Mouse (Mus musculus) MEL (cell line): Measurements from ENCODE around the gene Smarcd1. TPM values are rescaled to one million over a fixed set of nuclear protein-coding genes. Genes with fewer than 3 reads are reported as not detected.

ENCODE experiments used
- DNase-seq: peaks from one replicate; pipeline ENCODE4 v3.0.0; 2011; ENCODE audit warnings: low read depth, low spot score
- H3K27ac ChIP-seq: 2 replicates; pipeline ENCODE4 v1.5.1; 2012; ENCODE audit warnings: low read depth, mild to moderate bottlenecking, control low read depth, low read length, moderate library complexity; ENCODE audit not compliant: control insufficient read depth
- H3K27me3 ChIP-seq, 2 experiments: fragments of 150-350 bp in 1 of 2; sonication (generic) in 1 of 2; 2 replicates each; pipeline ENCODE4 v1.6.1; 2012; ENCODE audit warnings: low read length in 2 of 2, mild to moderate bottlenecking in 2 of 2, improper control_type of control experiment in 1 of 2, moderate library complexity in 1 of 2; ENCODE audit not compliant: insufficient read depth in 2 of 2, control insufficient read depth in 1 of 2
- H3K36me3 ChIP-seq, 2 experiments: 2 replicates each; pipeline ENCODE4 v1.6.1; 2012 to 2014; ENCODE audit warnings: low read length in 2 of 2, improper control_type of control experiment in 1 of 2, inconsistent platforms in 1 of 2, mild to moderate bottlenecking in 1 of 2; ENCODE audit not compliant: insufficient read depth in 2 of 2, control insufficient read depth in 1 of 2
- H3K4me1 ChIP-seq, 2 experiments: fragments of 150-350 bp in 1 of 2; sonication (generic) in 1 of 2; 2 replicates each; pipeline ENCODE4 v1.6.1; 2012; ENCODE audit warnings: low read length in 2 of 2, improper control_type of control experiment in 1 of 2, mild to moderate bottlenecking in 1 of 2; ENCODE audit not compliant: insufficient read depth in 2 of 2, control insufficient read depth in 1 of 2
- H3K4me3 ChIP-seq, 2 experiments: fragments of 150-350 bp in 1 of 2; sonication (generic) in 1 of 2; 2 replicates each; pipeline ENCODE4 v1.5.1; 2012; ENCODE audit warnings: low read depth in 2 of 2, low read length in 2 of 2, mild to moderate bottlenecking in 2 of 2, moderate library complexity in 2 of 2, control low read depth in 1 of 2, improper control_type of control experiment in 1 of 2; ENCODE audit not compliant: control insufficient read depth in 1 of 2, insufficient read depth in 1 of 2
- H3K79me2 ChIP-seq: 2 replicates; pipeline ENCODE4 v1.6.1; 2012; ENCODE audit warnings: mild to moderate bottlenecking, low read length, moderate library complexity; ENCODE audit not compliant: control insufficient read depth, poor library complexity, insufficient read depth
- H3K9ac ChIP-seq: 2 replicates; pipeline ENCODE4 v1.6.1; 2012; ENCODE audit warnings: low read depth, mild to moderate bottlenecking, control low read depth, low read length, moderate library complexity; ENCODE audit not compliant: control insufficient read depth, poor library complexity, severe bottlenecking
- H3K9me3 ChIP-seq: fragments of 150-350 bp; sonication (generic); replicated peaks from 2 replicates; pipeline ENCODE4 v1.6.1; 2012; ENCODE audit warnings: mild to moderate bottlenecking, low read length, improper control_type of control experiment, moderate library complexity; ENCODE audit not compliant: insufficient read depth
- BHLHE40 ChIP-seq: IDR thresholded peaks from 2 replicates; pipeline ENCODE4 v1.6.1; 2012; ENCODE audit warnings: low read depth, mild to moderate bottlenecking, inconsistent platforms, low read length, improper control_type of control experiment, borderline replicate concordance
- CHD1 ChIP-seq: IDR thresholded peaks from 2 replicates; pipeline ENCODE4 v1.6.1; 2012; ENCODE audit warnings: low read depth, mild to moderate bottlenecking, inconsistent platforms, low read length, improper control_type of control experiment
- E2F4 ChIP-seq: IDR thresholded peaks from 2 replicates; pipeline ENCODE4 v1.6.1; 2011; ENCODE audit warnings: low read depth, low read length, improper control_type of control experiment, borderline replicate concordance
- ELF1 ChIP-seq: IDR thresholded peaks from 2 replicates; pipeline ENCODE4 v1.6.1; 2014; ENCODE audit warnings: low read depth, mild to moderate bottlenecking, inconsistent platforms, low read length, improper control_type of control experiment, moderate library complexity
- EP300 ChIP-seq, 2 experiments: IDR thresholded peaks; 2 replicates each; pipeline ENCODE4 v1.6.1; 2011; ENCODE audit warnings: improper control_type of control experiment in 2 of 2, low read length in 2 of 2, low read depth in 1 of 2, mild to moderate bottlenecking in 1 of 2
- ETS1 ChIP-seq: IDR thresholded peaks from 2 replicates; pipeline ENCODE4 v1.6.1; 2012; ENCODE audit warnings: low read depth, mild to moderate bottlenecking, inconsistent platforms, low read length, improper control_type of control experiment, moderate library complexity
- GABPA ChIP-seq: IDR thresholded peaks from 2 replicates; pipeline ENCODE4 v1.6.1; 2012; ENCODE audit warnings: low read depth, mild to moderate bottlenecking, inconsistent platforms, low read length, improper control_type of control experiment, moderate library complexity
- GATA1 ChIP-seq: IDR thresholded peaks from 2 replicates; pipeline ENCODE4 v1.6.1; 2011; ENCODE audit warnings: low read depth, low read length, improper control_type of control experiment
- MAX ChIP-seq: IDR thresholded peaks from 2 replicates; pipeline ENCODE4 v1.6.1; 2011; ENCODE audit warnings: low read length, improper control_type of control experiment
- MAZ ChIP-seq: IDR thresholded peaks from 2 replicates; pipeline ENCODE4 v1.6.1; 2012; ENCODE audit warnings: low read depth, mild to moderate bottlenecking, inconsistent platforms, low read length, improper control_type of control experiment
- MEF2A ChIP-seq: IDR thresholded peaks from 2 replicates; pipeline ENCODE4 v1.6.1; 2014; ENCODE audit warnings: low read depth, mild to moderate bottlenecking, inconsistent platforms, low read length, improper control_type of control experiment; ENCODE audit not compliant: poor library complexity, insufficient replicate concordance, severe bottlenecking; ENCODE audit errors: extremely low read depth
- MXI1 ChIP-seq: IDR thresholded peaks from 2 replicates; pipeline ENCODE4 v1.6.1; 2011; ENCODE audit warnings: mild to moderate bottlenecking, low read depth, low read length, improper control_type of control experiment
- MYB ChIP-seq: IDR thresholded peaks from 2 replicates; pipeline ENCODE4 v1.6.1; 2011; ENCODE audit warnings: mild to moderate bottlenecking, low read depth, low read length, improper control_type of control experiment
- MYC ChIP-seq: IDR thresholded peaks from 2 replicates; pipeline ENCODE4 v1.6.1; 2011; ENCODE audit warnings: low read depth, mild to moderate bottlenecking, low read length, improper control_type of control experiment, moderate library complexity
- NELFE ChIP-seq: IDR thresholded peaks from 2 replicates; pipeline ENCODE4 v1.6.1; 2011; ENCODE audit warnings: low read depth, low read length, improper control_type of control experiment
- NRF1 ChIP-seq: IDR thresholded peaks from 2 replicates; pipeline ENCODE4 v1.6.1; 2014; ENCODE audit warnings: low read depth, mild to moderate bottlenecking, inconsistent platforms, low read length, improper control_type of control experiment, moderate library complexity; ENCODE audit not compliant: poor library complexity, insufficient read depth, severe bottlenecking
- POLR2A ChIP-seq, 2 experiments: IDR thresholded peaks; 2 replicates each; pipeline ENCODE4 v1.6.1; 2011 to 2012; ENCODE audit warnings: low read length in 2 of 2, mild to moderate bottlenecking in 2 of 2, control low read depth in 1 of 2, improper control_type of control experiment in 1 of 2, low read depth in 1 of 2, moderate library complexity in 1 of 2; ENCODE audit not compliant: control insufficient read depth in 1 of 2, insufficient read depth in 1 of 2, poor library complexity in 1 of 2
- POLR2AphosphoS2 ChIP-seq: IDR thresholded peaks from 2 replicates; pipeline ENCODE4 v1.6.1; 2011; ENCODE audit warnings: low read length, improper control_type of control experiment
- RAD21 ChIP-seq: IDR thresholded peaks from 2 replicates; pipeline ENCODE4 v1.6.1; 2011; ENCODE audit warnings: mild to moderate bottlenecking, low read depth, low read length, improper control_type of control experiment
- RCOR1 ChIP-seq: IDR thresholded peaks from 2 replicates; pipeline ENCODE4 v1.6.1; 2012; ENCODE audit warnings: low read depth, mild to moderate bottlenecking, inconsistent platforms, low read length, improper control_type of control experiment
- SIN3A ChIP-seq: IDR thresholded peaks from 2 replicates; pipeline ENCODE4 v1.6.1; 2012; ENCODE audit warnings: low read length, improper control_type of control experiment, inconsistent platforms
- SMC3 ChIP-seq: IDR thresholded peaks from 2 replicates; pipeline ENCODE4 v1.6.1; 2011; ENCODE audit warnings: low read depth, low read length, improper control_type of control experiment
- TBP ChIP-seq: IDR thresholded peaks from 2 replicates; pipeline ENCODE4 v1.8.0; 2011; ENCODE audit warnings: low read depth, low read length, improper control_type of control experiment
- TCF12 ChIP-seq: IDR thresholded peaks from 2 replicates; pipeline ENCODE4 v1.6.1; 2014; ENCODE audit warnings: low read depth, mild to moderate bottlenecking, inconsistent platforms, low read length, improper control_type of control experiment, moderate library complexity
- USF1 ChIP-seq: IDR thresholded peaks from 2 replicates; pipeline ENCODE4 v1.6.1; 2014; ENCODE audit warnings: low read depth, mild to moderate bottlenecking, inconsistent platforms, low read length, improper control_type of control experiment, moderate library complexity
- USF2 ChIP-seq, 2 experiments: IDR thresholded peaks; 2 replicates each; pipeline ENCODE4 v1.6.1; 2011 to 2012; ENCODE audit warnings: improper control_type of control experiment in 2 of 2, low read length in 2 of 2, borderline replicate concordance in 1 of 2, inconsistent platforms in 1 of 2, low read depth in 1 of 2, mild to moderate bottlenecking in 1 of 2; ENCODE audit not compliant: insufficient read depth in 1 of 2
- ZKSCAN1 ChIP-seq: IDR thresholded peaks from 2 replicates; pipeline ENCODE4 v1.6.1; 2012; ENCODE audit warnings: low read depth, mild to moderate bottlenecking, inconsistent platforms, low read length, improper control_type of control experiment, moderate library complexity
- ZMIZ1 ChIP-seq: IDR thresholded peaks from 2 replicates; pipeline ENCODE4 v1.6.1; 2012; ENCODE audit warnings: low read depth, mild to moderate bottlenecking, inconsistent platforms, low read length, improper control_type of control experiment, moderate library complexity
- ZNF384 ChIP-seq: IDR thresholded peaks from 2 replicates; pipeline ENCODE4 v1.6.1; 2012; ENCODE audit warnings: low read depth, mild to moderate bottlenecking, inconsistent platforms, low read length, improper control_type of control experiment
- polyA plus RNA-seq, 2 experiments: library from polyadenylated mRNA; stranded (reverse) in 1 of 2; unstranded in 1 of 2; fragments of >175 nt in 1 of 2; fragments of >200 nt in 1 of 2; gene quantifications; 2 replicates each; pipeline versions ENCODE4 v1.2.1 to v1.2.4; 2012; ENCODE audit warnings: low replicate concordance in 2 of 2, low read depth in 1 of 2; ENCODE audit not compliant: insufficient read length in 2 of 2, insufficient read depth in 1 of 2, missing spikeins in 1 of 2
- total RNA-seq: library from RNA; depleted of rRNA; stranded (reverse); fragments of 300-350 nt; gene quantifications from 2 replicates; pipeline ENCODE4 v1.2.3, GENCODE M21; 2012

Gene Smarcd1
- total and polyA plus RNA-seq, 3 experiments = 20.1 to 247 (median 72.5) TPM

- H3K4me1 ChIP-seq = peaks cover 0 to 22% of the 10 kb centered on the region in 2 experiments; a peak in 2 of 4 replicates
- DNase-seq = peak; percentile 21
- peaks cover 4% of the 10 kb centered on the region; the same call in 1 of the 2 replicates for H3K79me2 ChIP-seq
- no peaks in the 10 kb centered on the region for H3K9me3 ChIP-seq
- no peak overlapping the region for H3K9ac ChIP-seq
- no peak overlapping the region for H3K27ac ChIP-seq
- no peak for TF ChIP-seq RAD21
- no peak for TF ChIP-seq ZMIZ1
- TF ChIP-seq E2F4 = no peak
- no peak for TF ChIP-seq GATA1
- TF ChIP-seq CHD1 = no peak
- no peak for TF ChIP-seq MXI1
- no peak for TF ChIP-seq NRF1
- no peak for TF ChIP-seq MYC
- no peak for TF ChIP-seq RCOR1
- TF ChIP-seq MYB = no peak
- no peak for TF ChIP-seq MAZ
- no peak for TF ChIP-seq ZKSCAN1
- no peak for TF ChIP-seq USF2 (IDR thresholded peaks at IDR 0.05; ENCODE audit: borderline replicate concordance in 1 of 2, insufficient read depth in 1 of 2, low read depth in 1 of 2, low read length in 2 of 2)
- TF ChIP-seq NELFE = no peak
- TF ChIP-seq MEF2A = no peak
- no peak for TF ChIP-seq ELF1
- TF ChIP-seq POLR2AphosphoS2 = no peak
- no peak for TF ChIP-seq ZNF384
- no peak for TF ChIP-seq SIN3A
- peaks cover 0 to 10% of the 10 kb centered on the region in 2 experiments; a peak in 1 of 4 replicates for H3K36me3 ChIP-seq
- H3K4me3 ChIP-seq = no peak overlapping the region
- H3K27me3 ChIP-seq = peaks cover 11 to 12% of the 10 kb centered on the region in 2 experiments; a peak in 3 of 4 replicates
Observed at GRCm38 (mm10) chr15:99697309-99697708, 4.6 kb upstream of the Smarcd1 start.

DNA sequence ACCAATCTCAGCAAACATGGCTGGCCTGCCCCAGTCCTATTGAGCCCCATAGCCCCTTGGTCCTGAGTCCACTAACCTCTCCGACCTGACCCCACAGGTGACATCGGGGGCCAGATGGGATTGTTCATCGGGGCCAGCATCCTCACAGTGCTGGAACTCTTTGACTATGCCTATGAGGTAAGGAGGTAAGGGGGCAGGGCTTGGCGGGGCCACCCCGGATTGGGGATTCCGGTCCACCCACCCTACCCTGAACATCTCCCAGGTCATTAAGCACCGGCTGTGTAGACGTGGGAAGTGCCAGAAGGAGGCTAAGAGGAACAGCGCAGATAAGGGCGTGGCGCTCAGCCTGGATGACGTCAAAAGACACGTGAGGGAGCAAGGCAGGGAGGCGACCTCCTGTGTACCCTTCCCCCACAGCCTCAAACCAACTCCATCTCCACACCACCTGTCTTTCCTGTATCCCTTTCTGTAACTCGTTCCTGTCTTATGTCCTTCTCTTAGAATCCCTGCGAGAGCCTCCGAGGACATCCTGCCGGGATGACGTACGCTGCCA, 3.3 kb upstream of the Smarcd1 start:
- no peak overlapping the region; the same call in 1 of the 2 replicates for H3K9ac ChIP-seq
- peaks cover 0 to 10% of the 10 kb centered on the region in 2 experiments; a peak in 1 of 4 replicates for H3K36me3 ChIP-seq
- peak overlapping the region in 1 of 2 experiments; percentile 16; a peak in 1 of 4 replicates for H3K4me3 ChIP-seq
- peaks cover 4% of the 10 kb centered on the region; the same call in 1 of the 2 replicates for H3K79me2 ChIP-seq
- H3K27ac ChIP-seq = no peak overlapping the region
- H3K4me1 ChIP-seq = peaks cover 0 to 22% of the 10 kb centered on the region in 2 experiments; a peak in 3 of 4 replicates
- peaks cover 7 to 10% of the 10 kb centered on the region in 2 experiments; a peak in 3 of 4 replicates for H3K27me3 ChIP-seq
- TF ChIP-seq GABPA (no peak), USF1 (peak; percentile 91), TCF12 (no peak), SMC3 (no peak), SIN3A (peak; percentile 36; the same call in 1 of the 2 replicates), POLR2AphosphoS2 (no peak), NRF1 (no peak), ZNF384 (no peak), GATA1 (no peak), USF2 (IDR thresholded peaks at IDR 0.05; ENCODE audit: borderline replicate concordance in 1 of 2, insufficient read depth in 1 of 2, low read depth in 1 of 2, low read length in 2 of 2) (peak in 1 of 2 experiments; percentile 62; a peak in 1 of 4 replicates), BHLHE40 (peak; percentile 96), MYC (no peak), POLR2A (IDR thresholded peaks at IDR 0.05; ENCODE audit: control insufficient read depth in 1 of 2, insufficient read depth in 1 of 2, low read depth in 1 of 2, low read length in 2 of 2, poor library complexity in 1 of 2) (0 out of 4 replicates have a peak, but pooled peaks of 1 of the 2 experiments have one; percentile 16), MXI1 (0 out of 2 replicates have a peak, but pooled peaks have one; percentile 40), MYB (no peak), EP300 (IDR thresholded peaks at IDR 0.05; ENCODE audit: low read depth in 1 of 2, low read length in 2 of 2) (peak in 1 of 2 experiments; percentile 11; a peak in 1 of 4 replicates), MAX (peak; percentile 72), TBP (no peak), ETS1 (peak; percentile 29; the same call in 1 of the 2 replicates)
- peak; percentile 55 for DNase-seq
- H3K9me3 ChIP-seq = no peaks in the 10 kb centered on the region
